Mouse (Mus musculus) midbrain, embryonic 11.5 days (tissue): Measurements from ENCODE around the gene Asb13. TPM values are rescaled to one million over a fixed set of nuclear protein-coding genes. Genes with fewer than 3 reads are reported as not detected.

ENCODE experiments used
- polyA plus RNA-seq: library from polyadenylated mRNA; unstranded; fragments of >200 nt; fragmentation: Nextera tagmentation; extraction: Ambion mirVana; gene quantifications from 2 replicates; pipeline ENCODE4 v1.2.1, GENCODE M21; 2014

Asb13 gene
- polyA plus RNA-seq, 1 experiment from 2014 or later: 9.6 TPM

Other genes with a start within 250 kb of the Asb13 start
- 520 and 553 TPM in 2 replicates for gene Gdi2, start 96.0 kb upstream of the Asb13 start, polyA plus RNA-seq
- 20.5 and 24.6 TPM in 2 replicates for gene Fam208b, start 22.9 kb upstream of the Asb13 start, polyA plus RNA-seq
- gene Calml3, start 170.3 kb downstream of the Asb13 start, polyA plus RNA-seq: not detected in 2 replicates
- not detected in 2 replicates for gene Calm4, start 203.7 kb downstream of the Asb13 start, polyA plus RNA-seq
- not detected in 2 replicates for gene Calm5, start 220.1 kb downstream of the Asb13 start, polyA plus RNA-seq